Comparison of ENCODE assay signal across 20 mouse cellular contexts in the genomic region with DNA sequence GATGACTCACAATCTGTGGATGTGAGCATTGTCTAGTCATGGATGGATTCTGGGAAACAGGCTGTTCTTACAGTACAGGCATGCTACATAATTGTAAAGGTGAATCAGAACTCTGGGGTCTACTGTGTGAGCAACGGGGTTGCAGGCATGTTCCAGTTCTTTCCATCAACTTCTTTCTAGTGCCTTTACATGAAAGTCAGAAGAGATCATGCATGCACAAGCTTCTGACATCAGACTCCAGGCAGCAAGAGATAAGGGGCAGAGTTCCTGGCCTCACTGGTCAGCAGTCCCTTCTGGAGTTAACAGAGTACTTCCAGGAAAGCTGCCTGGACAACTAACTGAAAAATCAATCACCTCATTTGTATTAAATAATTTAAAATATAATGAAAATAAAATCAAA. TPM values are rescaled to one million over a fixed set of nuclear protein-coding genes. Genes with fewer than 3 reads are reported as not detected.
DNase-seq lines count a peak whose midpoint lies in the region; ATAC-seq lines count a peak whose summit lies in the region.
"Had no signal": no experiment of that assay in that cellular context is flagged by ENCODE, and none has a peak within 500 bp of the region (broad histone marks: within the 10 kb centered on the region; RNA-seq: fewer than 3 reads in every experiment).

No protein-coding gene starts in this region.

- H3K9me3 ChIP-seq in forebrain, embryonic 11.5 days (ENCODE audit: control insufficient read depth, low read length) = no peaks in the 10 kb centered on the region
- no peaks in the 10 kb centered on the region for H3K9me3 ChIP-seq in forebrain, embryonic 14.5 days (replicated peaks; ENCODE audit: control insufficient read depth, low read length)
- no peaks in the 10 kb centered on the region for H3K9me3 ChIP-seq in midbrain, embryonic 11.5 days (ENCODE audit: control insufficient read depth, low read length)
- no peaks in the 10 kb centered on the region for H3K9me3 ChIP-seq in midbrain, embryonic 13.5 days
- H3K9me3 ChIP-seq in liver, embryonic 12.5 days (replicated peaks) = no peaks in the 10 kb centered on the region
- H3K9me3 ChIP-seq: forebrain, embryonic 10.5 days; hindbrain, embryonic 12.5 days; midbrain, embryonic 12.5 days had no signal

- no peak overlapping the region for H3K4me2 ChIP-seq in forebrain, embryonic 11.5 days (ENCODE audit: low read depth, low read length, severe bottlenecking)
- H3K4me2 ChIP-seq in forebrain, embryonic 14.5 days (ENCODE audit: low read length) = no peak overlapping the region
- no peak overlapping the region for H3K4me2 ChIP-seq in midbrain, embryonic 11.5 days
- no peak overlapping the region for H3K4me2 ChIP-seq in midbrain, embryonic 13.5 days (replicated peaks)
- H3K4me2 ChIP-seq in liver, embryonic 12.5 days = peak overlapping the region; percentile 55
- H3K4me2 ChIP-seq: hindbrain, embryonic 12.5 days; midbrain, embryonic 12.5 days had no signal

- DNase-seq in forebrain, embryonic 11.5 days (ENCODE audit: low spot score) = peak; percentile 20
- DNase-seq in forebrain, embryonic 14.5 days (ENCODE audit: low spot score) = no peak
- peak; percentile 14 for DNase-seq in midbrain, embryonic 11.5 days (ENCODE audit: low spot score, missing footprints)
- no peak for DNase-seq in kidney, postnatal 4 days
- no peak for DNase-seq in left cerebral cortex, adult 11 months (ENCODE audit: low spot score)
- DNase-seq: adrenal gland, adult 8-10 months; cerebellum, adult 8-10 months; gastrocnemius, adult 2 months; kidney, adult 18-20 months; lung, adult 18-20 months; lung, postnatal 14 days had no signal

- no peak overlapping the region for H3K4me3 ChIP-seq in forebrain, embryonic 11.5 days (ENCODE audit: low read depth, low read length)
- no peak overlapping the region for H3K4me3 ChIP-seq in forebrain, embryonic 14.5 days (ENCODE audit: low read depth, low read length)
- no peak overlapping the region for H3K4me3 ChIP-seq in midbrain, embryonic 11.5 days (ENCODE audit: low read depth, low read length)
- H3K4me3 ChIP-seq in midbrain, embryonic 13.5 days (replicated peaks) = no peak overlapping the region
- no peak overlapping the region for H3K4me3 ChIP-seq in liver, embryonic 12.5 days
- H3K4me3 ChIP-seq: forebrain, embryonic 10.5 days; gastrocnemius, adult 2 months; hindbrain, embryonic 12.5 days; midbrain, embryonic 12.5 days had no signal

- H3K27me3 ChIP-seq in forebrain, embryonic 11.5 days (ENCODE audit: control insufficient read depth, insufficient read depth, low read length) = no peaks in the 10 kb centered on the region
- no peaks in the 10 kb centered on the region for H3K27me3 ChIP-seq in forebrain, embryonic 14.5 days (replicated peaks; ENCODE audit: control insufficient read depth, insufficient read depth, low read length)
- no peaks in the 10 kb centered on the region for H3K27me3 ChIP-seq in midbrain, embryonic 11.5 days (ENCODE audit: control insufficient read depth, insufficient read depth, low read length)
- H3K27me3 ChIP-seq in midbrain, embryonic 13.5 days = no peaks in the 10 kb centered on the region
- H3K27me3 ChIP-seq in liver, embryonic 12.5 days (replicated peaks) = no peaks in the 10 kb centered on the region; the same call in 1 of the 2 replicates
- H3K27me3 ChIP-seq: hindbrain, embryonic 12.5 days; midbrain, embryonic 12.5 days had no signal

- H3K36me3 ChIP-seq in forebrain, embryonic 11.5 days (ENCODE audit: control insufficient read depth, insufficient read depth, low read length) = no peaks in the 10 kb centered on the region
- no peaks in the 10 kb centered on the region for H3K36me3 ChIP-seq in forebrain, embryonic 14.5 days (ENCODE audit: control insufficient read depth, insufficient read depth, low read length)
- no peaks in the 10 kb centered on the region for H3K36me3 ChIP-seq in midbrain, embryonic 11.5 days (ENCODE audit: control insufficient read depth, insufficient read depth, low read length)
- no peaks in the 10 kb centered on the region for H3K36me3 ChIP-seq in midbrain, embryonic 13.5 days
- H3K36me3 ChIP-seq in liver, embryonic 12.5 days = no peaks in the 10 kb centered on the region
- H3K36me3 ChIP-seq: forebrain, embryonic 10.5 days; hindbrain, embryonic 12.5 days; midbrain, embryonic 12.5 days had no signal

- H3K9ac ChIP-seq in forebrain, embryonic 11.5 days (ENCODE audit: low read length) = no peak overlapping the region
- no peak overlapping the region for H3K9ac ChIP-seq in forebrain, embryonic 14.5 days (ENCODE audit: low read length)
- no peak overlapping the region for H3K9ac ChIP-seq in midbrain, embryonic 11.5 days (ENCODE audit: low read length)
- no peak overlapping the region for H3K9ac ChIP-seq in midbrain, embryonic 13.5 days (replicated peaks)
- H3K9ac ChIP-seq in liver, embryonic 12.5 days = 0 out of 2 replicates have a peak overlapping the region, but pooled peaks have one; percentile 24
- H3K9ac ChIP-seq: hindbrain, embryonic 12.5 days; midbrain, embryonic 12.5 days had no signal

- no peak for ATAC-seq in forebrain, embryonic 11.5 days (replicated peaks; ENCODE audit: low FRiP score)
- ATAC-seq in forebrain, embryonic 14.5 days = no peak
- no peak for ATAC-seq in midbrain, embryonic 11.5 days (ENCODE audit: low FRiP score)
- no peak for ATAC-seq in midbrain, embryonic 13.5 days
- ATAC-seq in liver, embryonic 12.5 days = peak; percentile 80
- ATAC-seq in inflammation-experienced regulatory T-cells, adult 6 months = no peak
- ATAC-seq: activated CD4-positive, CD25-positive, alpha-beta regulatory T cell, adult 4 months had no signal

- no peak overlapping the region for H3K27ac ChIP-seq in forebrain, embryonic 11.5 days (ENCODE audit: low read depth, low read length)
- no peak overlapping the region for H3K27ac ChIP-seq in forebrain, embryonic 14.5 days (ENCODE audit: low read depth, low read length)
- H3K27ac ChIP-seq in midbrain, embryonic 11.5 days (ENCODE audit: low read depth, low read length) = no peak overlapping the region
- H3K27ac ChIP-seq in midbrain, embryonic 13.5 days = no peak overlapping the region
- H3K27ac ChIP-seq in liver, embryonic 12.5 days = peak overlapping the region; percentile 92
- H3K27ac ChIP-seq: forebrain, embryonic 10.5 days; hindbrain, embryonic 12.5 days; midbrain, embryonic 12.5 days had no signal

- no peaks in the 10 kb centered on the region for H3K4me1 ChIP-seq in forebrain, embryonic 11.5 days (replicated peaks; ENCODE audit: control insufficient read depth, insufficient read depth, low read length)
- no peaks in the 10 kb centered on the region for H3K4me1 ChIP-seq in forebrain, embryonic 14.5 days (ENCODE audit: control insufficient read depth, insufficient read depth, low read length)
- H3K4me1 ChIP-seq in midbrain, embryonic 11.5 days (ENCODE audit: control insufficient read depth, insufficient read depth, low read length) = no peaks in the 10 kb centered on the region
- no peaks in the 10 kb centered on the region for H3K4me1 ChIP-seq in midbrain, embryonic 13.5 days (replicated peaks)
- peaks cover 45% of the 10 kb centered on the region for H3K4me1 ChIP-seq in liver, embryonic 12.5 days
- H3K4me1 ChIP-seq: forebrain, embryonic 10.5 days; hindbrain, embryonic 12.5 days; midbrain, embryonic 12.5 days had no signal

- 94% methylated on average over 1 of the region's 1 CpGs for WGBS in forebrain, embryonic 11.5 days
- WGBS in forebrain, embryonic 14.5 days = 88% methylated on average over 1 of the region's 1 CpGs
- 86% methylated on average over 1 of the region's 1 CpGs for WGBS in midbrain, embryonic 11.5 days
- 86% methylated on average over 1 of the region's 1 CpGs for WGBS in midbrain, embryonic 13.5 days
- 39% methylated on average over 1 of the region's 1 CpGs for WGBS in liver, embryonic 12.5 days (ENCODE audit: insufficient replicate concordance)

RNA-seq across cellular contexts. Expression of a gene that starts 58.6 kb away (rescaled TPM):
- polyA plus RNA-seq in forebrain, embryonic 11.5 days (2014; fragmentation: Nextera tagmentation; extraction: Ambion mirVana) = not detected in 2 replicates
- not detected in 2 replicates for polyA plus RNA-seq in forebrain, embryonic 14.5 days (2014; fragmentation: Nextera tagmentation; extraction: Ambion mirVana)
- polyA plus RNA-seq in midbrain, embryonic 11.5 days (2014; fragmentation: Nextera tagmentation; extraction: Ambion mirVana) = 0.10 and 0.12 TPM in 2 replicates
- 0.07 TPM in 1 of 2 replicates, not detected in the other for polyA plus RNA-seq in midbrain, embryonic 13.5 days (2015; fragmentation: Nextera tagmentation; extraction: Ambion mirVana)
- polyA plus RNA-seq in liver, embryonic 12.5 days (2016; fragmentation: Nextera tagmentation; extraction: Ambion mirVana) = not detected in 2 replicates
- not detected for polyA plus RNA-seq in inflammation-experienced regulatory T-cells, adult 6 months (2017; shearing (Covaris generic))
- polyA plus RNA-seq: forebrain, embryonic 10.5 days; gonadal fat pad, adult 2 months; hindbrain, embryonic 12.5 days; small intestine, adult 2 months had no signal

Comparison
In these comparisons a context has a peak if more than half of its experiments do, and no peak if none do; other contexts are left out.
1. DNase-seq: peak in forebrain, embryonic 11.5 days (single experiment) and midbrain, embryonic 11.5 days (single experiment); none in forebrain, embryonic 14.5 days (single experiment), kidney, postnatal 4 days (0 of 2) and left cerebral cortex, adult 11 months (single experiment).